Mouse (Mus musculus) c-Kit-positive CD71-positive TER-119-negative erythroid progenitor cells, embryonic 14.5 days (primary cell): ENCODE results near the gene Serpina16.

Experiments
- DNase-seq: peaks from one replicate; pipeline ENCODE4 v3.0.0-alpha.2; 2013; ENCODE audit warnings: low read depth

The Serpina16 gene

DNA sequence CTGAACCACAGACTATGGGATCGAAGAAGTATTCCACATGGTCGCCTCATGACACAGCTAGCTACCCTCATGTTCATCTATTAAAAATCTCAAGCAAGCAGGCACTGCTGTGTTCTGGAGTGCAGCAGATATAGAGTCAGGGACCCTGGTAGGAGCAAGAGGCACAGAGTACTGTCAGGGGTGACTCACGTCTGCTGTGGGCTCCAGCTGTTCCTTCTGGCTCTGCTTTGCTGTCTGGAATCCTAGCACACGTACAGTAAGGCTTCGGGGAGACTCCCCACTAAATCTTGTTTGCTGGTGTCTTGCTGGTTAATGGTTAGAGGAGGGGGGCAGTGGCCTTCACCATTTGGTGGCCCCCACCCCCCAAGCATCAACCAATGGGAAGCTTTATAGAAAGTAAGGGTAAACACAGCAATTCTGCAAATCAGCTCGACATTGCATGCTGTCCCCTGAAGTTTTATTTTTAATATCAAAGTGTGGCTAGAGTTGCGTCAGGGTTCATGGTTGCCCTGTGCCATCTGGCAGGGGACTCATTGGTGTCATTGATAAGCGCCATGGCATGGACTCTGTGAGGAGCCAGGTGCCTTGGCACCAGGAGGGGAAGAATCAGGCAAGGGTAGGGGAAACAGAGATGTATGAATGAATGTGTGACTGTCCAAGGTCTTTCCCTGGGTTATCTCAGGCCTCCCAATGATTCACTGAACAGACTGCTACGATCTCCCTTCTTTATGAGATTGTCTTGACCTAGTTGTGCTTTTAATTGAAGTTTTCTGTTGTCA lies 18.9 kb downstream of the Serpina16 start, which contains the start of gene Serpina6:
TSS of gene Serpina6 (minus strand) at position 365 of the 779 bp plus-strand sequence.
- no peak for DNase-seq

DNA sequence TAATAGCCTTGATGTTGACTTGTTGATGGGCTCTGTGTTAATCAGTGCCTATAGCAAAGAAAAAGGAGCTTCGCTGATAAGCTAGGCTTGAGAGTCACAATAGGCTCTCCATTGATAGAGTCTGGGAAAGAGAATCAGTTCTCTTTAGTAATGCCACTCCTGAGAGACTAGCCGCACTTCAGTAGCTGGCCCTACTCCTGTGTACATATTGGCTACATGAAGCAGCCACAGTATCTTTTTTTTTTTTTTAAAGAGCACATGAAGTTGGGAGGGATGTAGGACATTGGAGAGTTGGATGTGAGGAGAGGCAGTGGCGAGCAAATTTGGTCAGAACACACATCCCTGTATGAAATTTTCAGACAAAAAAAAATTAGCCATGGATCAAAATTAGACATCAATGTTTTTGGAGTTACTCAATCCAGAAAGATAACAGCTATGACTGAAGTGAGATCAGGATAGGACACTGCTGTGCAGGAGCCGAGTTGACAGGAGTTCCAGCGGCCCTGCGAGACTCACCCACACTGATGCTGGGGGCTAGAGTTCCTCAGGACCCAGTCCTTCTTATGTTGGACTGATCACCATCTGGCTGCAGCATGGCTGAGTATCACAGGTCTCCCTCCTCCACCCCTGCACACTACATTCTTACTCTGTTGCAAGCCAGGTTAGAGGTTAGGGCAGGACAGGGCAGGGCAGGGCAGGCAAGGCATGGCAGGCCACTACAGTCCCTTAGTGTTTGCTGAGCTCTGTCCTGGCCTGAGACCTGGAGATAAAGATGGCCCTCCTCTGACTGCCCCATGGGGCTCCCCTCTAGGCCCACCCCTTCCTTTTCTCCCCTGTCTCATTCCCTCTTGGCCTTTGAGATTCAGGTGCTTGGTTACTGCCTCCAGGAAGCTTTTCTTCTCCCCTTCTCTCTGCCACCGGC lies 20.6 kb downstream of the Serpina16 start:
- DNase-seq: no peak

DNA sequence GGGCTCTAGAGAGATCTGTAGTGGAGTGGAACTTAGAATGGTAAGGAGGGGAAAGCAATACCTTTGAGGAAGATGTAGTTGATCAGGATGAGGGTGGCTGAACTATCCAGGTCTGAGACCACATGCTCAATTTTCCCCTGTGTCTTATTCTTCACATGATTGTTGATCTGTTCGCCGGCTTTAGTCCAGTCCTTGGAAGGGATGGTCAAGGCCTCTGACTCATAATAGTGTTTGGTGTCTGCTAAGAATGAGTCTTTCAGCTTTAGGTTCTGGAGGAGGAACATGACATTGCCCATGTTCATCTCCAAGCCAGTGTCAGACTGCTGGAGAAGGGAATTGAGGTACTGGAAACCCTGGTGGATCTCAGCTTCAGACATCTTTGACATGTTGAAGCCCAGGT lies 22.1 kb downstream of the Serpina16 start:
- DNase-seq: no peak

DNA sequence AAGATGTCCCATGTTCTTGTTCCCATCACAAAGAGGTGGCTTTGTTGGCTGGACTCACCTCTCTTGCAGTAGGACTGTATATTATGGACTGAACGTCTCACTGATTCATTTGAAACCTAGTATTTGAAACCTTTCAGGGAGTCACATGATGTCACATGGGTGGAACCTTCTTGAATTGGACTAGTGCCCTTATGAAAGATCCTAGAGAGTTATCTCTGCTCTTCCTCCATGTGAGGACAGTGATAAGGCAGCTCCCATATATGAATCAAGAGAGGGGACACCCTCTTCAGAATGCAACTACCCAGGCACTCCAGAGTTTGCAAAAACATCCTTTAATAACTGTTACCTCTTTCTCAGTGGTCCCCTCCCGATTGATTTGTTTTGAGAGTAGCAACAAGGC lies 29.6 kb downstream of the Serpina16 start:
- DNase-seq: no peak

DNA sequence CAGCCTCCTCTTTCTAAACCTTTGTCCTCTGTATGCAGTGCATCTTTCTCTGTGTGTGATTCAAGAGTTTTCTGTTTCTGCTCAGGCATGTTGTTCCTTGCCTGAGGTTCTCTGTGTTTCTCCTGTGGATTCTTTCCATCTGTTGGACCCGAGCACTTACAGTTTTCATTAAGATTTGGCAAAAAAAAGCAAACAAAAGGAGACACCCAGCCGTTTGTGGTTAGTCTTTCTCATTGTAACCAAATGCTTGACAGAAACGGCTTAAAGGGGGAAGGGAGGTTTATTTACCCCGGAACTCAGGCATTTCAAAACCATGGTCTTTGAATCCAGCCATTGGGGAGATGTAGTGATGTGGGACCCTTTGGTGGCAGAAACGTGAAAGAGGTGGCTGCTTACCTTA lies 31.3 kb downstream of the Serpina16 start:
- DNase-seq: no peak

DNA sequence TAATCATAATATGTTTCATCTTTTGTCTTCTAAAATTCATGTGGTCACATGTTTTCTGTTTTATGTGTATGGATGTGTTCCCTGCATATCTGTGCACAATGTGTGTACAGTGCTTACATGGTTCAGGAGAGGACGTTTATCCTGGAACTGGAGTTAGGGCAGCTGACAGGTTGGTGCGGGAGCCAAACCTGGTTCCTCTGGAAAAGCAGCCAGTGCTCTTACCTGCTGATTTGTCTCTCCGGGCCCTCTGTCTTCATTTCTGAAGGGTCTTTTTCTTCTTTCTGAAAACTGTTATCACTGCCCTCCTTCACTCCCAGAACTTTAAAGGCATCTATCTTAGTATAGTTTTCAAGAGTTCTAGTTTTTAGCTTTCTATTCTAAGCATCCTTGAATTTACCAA lies 32.1 kb downstream of the Serpina16 start:
- no peak for DNase-seq

DNA sequence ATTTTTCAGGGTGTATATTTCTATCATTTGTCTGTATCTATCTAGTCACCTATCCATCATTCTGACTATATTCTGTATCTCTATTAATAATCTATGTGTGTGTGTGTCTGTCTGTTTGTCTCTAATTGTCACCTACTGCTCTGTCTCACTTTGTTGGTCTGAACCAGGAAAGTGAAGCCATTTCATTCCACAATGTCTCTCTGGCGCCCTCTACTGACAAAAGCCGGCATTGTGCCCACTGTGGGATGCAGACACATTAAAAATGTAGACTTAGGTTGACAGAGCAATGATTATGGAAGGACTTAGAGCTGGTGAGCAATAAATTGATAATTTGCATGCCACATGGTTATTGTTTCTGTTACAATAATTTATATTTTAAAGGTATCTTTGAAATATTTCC lies 32.6 kb downstream of the Serpina16 start:
- DNase-seq: peak; percentile 15

DNA sequence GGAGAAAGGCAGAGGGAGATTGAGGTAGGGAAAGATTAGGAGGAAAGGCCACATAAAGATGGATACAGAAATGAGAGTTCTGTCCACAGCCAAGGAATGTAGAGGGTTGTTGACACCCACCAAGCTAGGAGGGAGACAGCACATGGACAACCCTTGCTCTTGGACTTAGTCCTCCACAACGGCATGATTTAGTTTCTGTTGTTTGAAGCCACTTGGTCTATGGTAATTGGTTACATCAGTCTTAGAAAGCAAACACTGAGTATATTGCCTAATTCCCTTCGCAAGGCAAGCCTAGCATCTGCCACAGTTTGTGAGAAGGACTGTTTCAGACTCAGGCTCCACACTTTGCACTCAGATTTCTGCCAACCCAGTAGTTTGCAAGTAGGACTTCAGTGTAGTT lies 40.1 kb downstream of the Serpina16 start:
- DNase-seq: no peak

DNA sequence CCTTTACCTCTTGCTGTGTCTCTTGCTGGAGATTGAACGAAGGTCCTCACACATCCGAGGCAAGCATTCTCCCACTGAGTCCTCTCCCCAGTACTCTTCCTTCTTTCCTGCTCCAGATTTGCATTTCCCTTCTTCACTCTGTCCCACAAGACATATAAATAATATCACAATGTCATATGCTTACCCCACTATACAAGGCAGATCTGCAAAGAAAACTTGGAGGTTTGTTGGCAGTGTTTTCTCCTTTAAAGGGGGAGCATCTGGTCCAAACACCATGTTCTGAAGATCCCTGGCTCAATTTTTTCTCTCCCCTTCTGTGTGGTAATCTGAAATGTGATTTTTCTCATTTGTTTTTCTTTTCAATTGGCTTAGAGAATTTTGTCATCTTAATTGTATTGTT lies 41.5 kb downstream of the Serpina16 start:
- no peak for DNase-seq

DNA sequence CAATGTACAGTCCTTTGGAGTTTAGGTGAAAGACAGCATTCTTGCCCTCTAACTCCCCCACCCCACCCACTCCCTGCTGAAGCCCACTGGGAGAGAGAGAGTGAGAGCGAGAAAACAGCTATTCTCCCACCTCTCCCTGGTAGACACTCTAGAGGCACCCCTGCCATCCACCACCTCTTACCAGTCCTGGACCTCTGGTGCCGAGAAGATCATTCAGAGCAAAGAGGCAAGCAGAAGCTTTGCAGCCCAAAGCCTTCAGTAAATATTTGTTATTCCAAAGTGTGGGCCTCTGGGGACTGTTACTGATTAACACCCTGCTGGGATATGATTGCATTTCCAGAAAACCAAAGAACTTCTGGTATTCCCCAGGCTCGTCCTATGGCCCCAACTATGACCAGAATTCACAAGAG lies 44.7 kb downstream of the Serpina16 start, which contains the start of gene Serpina10:
TSS of gene Serpina10 (minus strand) at position 242 of the 410 bp plus-strand sequence.
- DNase-seq: no peak
